Mouse (Mus musculus) thymus, adult 2 months (tissue): ENCODE data around the gene Uevld.
"Not testable (repeated sequence)": the region's sequence is repeated elsewhere in the genome, so short reads cannot be mapped to it uniquely, and the experiment has no call there.

Experiments
- CTCF ChIP-seq: fragments of 200-500 bp; IDR thresholded peaks from 2 replicates; pipeline ENCODE4 v1.5.1; 2012; ENCODE audit warnings: mild to moderate bottlenecking, control low read depth, low read length, moderate library complexity, borderline replicate concordance; ENCODE audit not compliant: control insufficient read depth, poor library complexity, insufficient read depth; ENCODE audit errors: extremely low read depth
- POLR2A ChIP-seq: fragments of 200-500 bp; IDR thresholded peaks from 2 replicates; pipeline ENCODE4 v1.6.1; 2012; ENCODE audit warnings: mild to moderate bottlenecking, low read length, control low read depth, moderate library complexity; ENCODE audit not compliant: control insufficient read depth, poor library complexity, insufficient read depth; ENCODE audit errors: extremely low read depth

- TF ChIP-seq CTCF, POLR2A: not testable (repeated sequence)
Measured at GRCm38 (mm10) chr7:46989387-46989786, 31.1 kb upstream of the Uevld start.
